Comparison of ENCODE assay signal across 17 mouse cellular contexts in genomic region chr11:17019328-17019727, GRCm38 (mm10). TPM values are rescaled to one million over a fixed set of nuclear protein-coding genes. Genes with fewer than 3 reads are reported as not detected.
DNase-seq lines count a peak whose midpoint lies in the region; TF ChIP-seq lines count a peak whose summit lies in the region.
"Had no signal": no experiment of that assay in that cellular context is flagged by ENCODE, and none has a peak within 500 bp of the region (broad histone marks: within the 10 kb centered on the region; RNA-seq: fewer than 3 reads in every experiment).

No protein-coding gene starts in this region.

- DNase-seq in gastrocnemius, adult 2 months: peak; percentile 36
- DNase-seq in gastrocnemius, postnatal 4 days (ENCODE audit: low spot score in 2 of 2): no peak
- DNase-seq in CH12.LX (ENCODE audit: extremely low read depth): peak; percentile 34
- DNase-seq in ZHBTc4 (ENCODE audit: low read depth, low spot score): peak; percentile 33
- no peak for DNase-seq in adrenal gland, adult 18-20 months (ENCODE audit: low spot score in 2 of 2)
- no peak for DNase-seq in adrenal gland, postnatal 36 days
- no peak for DNase-seq in heart, postnatal 14 days
- DNase-seq: adrenal gland, adult 2 months; cerebellum, adult 2 months; heart, adult 11 months; kidney, postnatal 25 days; lung, embryonic 14.5 days; thymus, postnatal 4 days had no signal

- peaks cover 0 to 8% of the 10 kb centered on the region in 2 experiments; a peak in 2 of 4 replicates for H3K4me1 ChIP-seq in CH12.LX (ENCODE audit: control insufficient read depth in 1 of 2, insufficient read depth in 2 of 2)
- H3K4me1 ChIP-seq in megakaryocyte, embryonic 14.5 days: peaks cover 25% of the 10 kb centered on the region
- H3K4me1 ChIP-seq: heart, embryonic 15.5 days; hindbrain, embryonic 13.5 days had no signal

- H3K36me3 ChIP-seq in CH12.LX (replicated peaks in 1 of 2; ENCODE audit: control insufficient read depth in 1 of 2, insufficient read depth in 1 of 2, low read length in 1 of 2): no peaks in the 10 kb centered on the region
- H3K36me3 ChIP-seq in megakaryocyte, embryonic 14.5 days (replicated peaks; ENCODE audit: low read length): no peaks in the 10 kb centered on the region
- H3K36me3 ChIP-seq: heart, embryonic 15.5 days had no signal

- H3K9ac ChIP-seq in CH12.LX (ENCODE audit: insufficient read depth, low read depth): no peak overlapping the region
- H3K9ac ChIP-seq: heart, embryonic 15.5 days; hindbrain, embryonic 13.5 days; lung, embryonic 14.5 days had no signal

- H3K4me3 ChIP-seq in gastrocnemius, adult 2 months: no peak overlapping the region
- no peak overlapping the region for H3K4me3 ChIP-seq in CH12.LX (replicated peaks in 1 of 3; ENCODE audit: low read depth in 2 of 3, low read length in 2 of 3, poor library complexity in 1 of 3)
- peak overlapping the region; percentile 6 for H3K4me3 ChIP-seq in megakaryocyte, embryonic 14.5 days (replicated peaks)
- H3K4me3 ChIP-seq: heart, embryonic 15.5 days; hindbrain, embryonic 13.5 days had no signal

- H3K27ac ChIP-seq in gastrocnemius, adult 2 months: no peak overlapping the region
- H3K27ac ChIP-seq in CH12.LX (ENCODE audit: insufficient read depth, low read depth): no peak overlapping the region
- H3K27ac ChIP-seq: heart, embryonic 15.5 days; hindbrain, embryonic 13.5 days had no signal

- dilution Hi-C loops in CH12.LX (cut with MboI; ENCODE audit: extremely low pct_ligation_motif_present, extremely low pct_unique_long_range_greater_than_20kb, low sequenced_read_pairs): no loop called here

- no peak for TF ChIP-seq POLR2A in CH12.LX (IDR thresholded peaks at IDR 0.05; ENCODE audit: low read depth, low read length)

- in situ Hi-C loops in CH12.LX (cut with MboI; ENCODE audit: low pct_ligation_motif_present, low pct_unique_long_range_greater_than_20kb, low sequenced_read_pairs): no loop called here

- no peaks in the 10 kb centered on the region for H3K79me2 ChIP-seq in CH12.LX (replicated peaks; ENCODE audit: control insufficient read depth, extremely low read depth, insufficient read depth, poor library complexity, severe bottlenecking)

- H3K4me2 ChIP-seq in CH12.LX (ENCODE audit: insufficient read depth, low read depth, poor library complexity, severe bottlenecking): no peak overlapping the region
- H3K4me2 ChIP-seq: heart, embryonic 15.5 days; hindbrain, embryonic 13.5 days; lung, embryonic 14.5 days had no signal

- intact Hi-C loops in gastrocnemius, adult 2 months (cut with DNase I): no loop called here
- intact Hi-C loops in heart, postnatal 14 days (cut with DNase I): no loop called here

- no peaks in the 10 kb centered on the region for H3K27me3 ChIP-seq in CH12.LX (replicated peaks)
- H3K27me3 ChIP-seq in megakaryocyte, embryonic 14.5 days (replicated peaks): peaks cover 12% of the 10 kb centered on the region
- H3K27me3 ChIP-seq: heart, embryonic 15.5 days; hindbrain, embryonic 13.5 days had no signal

- peak; percentile 46 for TF ChIP-seq RAD21 in CH12.LX (IDR thresholded peaks at IDR 0.05; ENCODE audit: low read depth, low read length)

- H3K9me3 ChIP-seq in CH12.LX (replicated peaks; ENCODE audit: low read length): peaks cover 12% of the 10 kb centered on the region
- peaks cover 17% of the 10 kb centered on the region for H3K9me3 ChIP-seq in megakaryocyte, embryonic 14.5 days
- H3K9me3 ChIP-seq: heart, embryonic 15.5 days had no signal

- peak; percentile 46 for TF ChIP-seq CTCF in gastrocnemius, adult 2 months (IDR thresholded peaks at IDR 0.05)
- peak; percentile 11 to 63; a peak in 2 of 4 replicates for TF ChIP-seq CTCF in CH12.LX (conservative IDR thresholded peaks at IDR 0.05 in 1 of 2, IDR thresholded peaks at IDR 0.05 in 1 of 2; ENCODE audit: low read depth in 2 of 2, low read length in 2 of 2)

- TF ChIP-seq EP300 in CH12.LX (IDR thresholded peaks at IDR 0.05; ENCODE audit: low read length): no peak

TF ChIP-seq in CH12.LX, 34 proteins besides CTCF, POLR2A, EP300 and RAD21:
- TF ChIP-seq HCFC1 (IDR thresholded peaks at IDR 0.05; ENCODE audit: low read depth, low read length) (no peak), SMC3 (IDR thresholded peaks at IDR 0.05; ENCODE audit: low read depth, low read length) (peak; percentile 39)

RNA-seq across cellular contexts. Expression of gene Cnrip1, which starts 32.1 kb away (rescaled TPM):
- total RNA-seq in gastrocnemius, adult 2 months (2021): 1 to 10 TPM; 2.3 to 2.6 TPM
- 10 to 100 TPM; 14.0 to 14.9 TPM for total RNA-seq in gastrocnemius, postnatal 4 days (2021)
- not detected in 2 replicates for total RNA-seq in CH12.LX (2012; rRNA removed)
- not detected in 2 replicates for total RNA-seq in CH12.LX (2014; rRNA removed)
- not detected in 2 replicates for polyA plus RNA-seq in CH12.LX (2012; ENCODE audit: insufficient read length, low read depth)
- polyA plus RNA-seq in megakaryocyte, embryonic 14.5 days (2012; ENCODE audit: insufficient read depth, low replicate concordance): 0.21 TPM in 1 of 2 replicates, not detected in the other
- total RNA-seq in adrenal gland, adult 18-20 months (2021): 10 to 100 TPM; 13.5 to 15.5 TPM
- 10 to 100 TPM; 12.1 to 14.9 TPM for total RNA-seq in adrenal gland, postnatal 36 days (2021)
- total RNA-seq in heart, postnatal 14 days (2021): 1 to 10 TPM; 6.8 to 7.8 TPM

RNA-seq across cellular contexts. Expression of gene Plek, which starts 32.9 kb away (rescaled TPM):
- total RNA-seq in gastrocnemius, adult 2 months (2021): under 1 TPM; 0.84 to 0.99 TPM
- 1 to 10 TPM; 4.4 to 4.5 TPM for total RNA-seq in gastrocnemius, postnatal 4 days (2021)
- total RNA-seq in CH12.LX (2012; rRNA removed): 137 and 166 TPM in 2 replicates
- 354 and 376 TPM in 2 replicates for total RNA-seq in CH12.LX (2014; rRNA removed)
- polyA plus RNA-seq in CH12.LX (2012; ENCODE audit: insufficient read length, low read depth): 223 and 229 TPM in 2 replicates
- 5.5 and 36.0 TPM in 2 replicates for polyA plus RNA-seq in megakaryocyte, embryonic 14.5 days (2012; ENCODE audit: insufficient read depth, low replicate concordance)
- total RNA-seq in adrenal gland, adult 18-20 months (2021): 1 to 10 TPM; 5.3 to 7.1 TPM
- 1 to 10 TPM; 4.0 to 4.8 TPM for total RNA-seq in adrenal gland, postnatal 36 days (2021)
- total RNA-seq in heart, postnatal 14 days (2021): 1 to 10 TPM; 3.0 to 4.1 TPM
- polyA plus RNA-seq: Patski had no signal

Comparison
In these comparisons a context has a peak if more than half of its experiments do, and no peak if none do; other contexts are left out.
1. DNase-seq: peak in gastrocnemius, adult 2 months (single experiment), CH12.LX (single experiment) and ZHBTc4 (single experiment); none in gastrocnemius, postnatal 4 days (0 of 2), adrenal gland, adult 18-20 months (0 of 2), adrenal gland, postnatal 36 days (0 of 2) and heart, postnatal 14 days (0 of 2).
2. RNA of gene Plek, which starts 32.9 kb away (total RNA-seq): 137 to 376 TPM in CH12.LX; 5.3 to 7.1 TPM in adrenal gland, adult 18-20 months, 4.0 to 4.8 TPM in adrenal gland, postnatal 36 days, 4.4 to 4.5 TPM in gastrocnemius, postnatal 4 days, 3.0 to 4.1 TPM in heart, postnatal 14 days and 0.84 to 0.99 TPM in gastrocnemius, adult 2 months; every median in the first group is over 10 times any median in the second.